Mouse (Mus musculus) cerebellum, adult 18-20 months (tissue): Measurements from ENCODE around the gene Samd13.

Source experiments
- DNase-seq, 2 experiments: peaks; one replicate each; pipeline ENCODE4 v3.0.0; 2021

Samd13 gene

GRCm38 (mm10) chr3:146611261-146611660 lies 74.1 kb downstream of the Samd13 start:
- DNase-seq: no peak

DNA sequence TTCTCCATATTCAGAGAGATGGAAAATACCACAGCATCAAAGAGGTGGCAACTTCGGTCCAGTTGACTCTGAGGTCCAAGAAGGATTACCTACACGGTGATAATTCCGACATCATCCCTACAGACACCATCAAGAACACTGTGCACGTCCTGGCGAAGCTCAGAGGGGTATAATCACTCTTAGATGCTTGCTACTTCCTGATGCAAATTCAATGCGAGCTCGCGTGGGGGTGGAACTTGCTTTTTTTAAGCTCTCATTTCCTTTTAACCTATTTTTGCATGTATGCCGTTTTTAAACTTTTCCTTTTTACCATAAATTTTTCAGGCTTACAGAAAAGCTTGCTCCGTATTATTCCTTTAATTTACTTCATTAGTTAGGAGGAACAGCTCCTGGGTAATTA lies 75.1 kb downstream of the Samd13 start:
- no peak for DNase-seq

- no peak for DNase-seq
These were observed 78.0 kb downstream of the Samd13 start for GRCm38 (mm10) chr3:146607368-146607767.

GRCm38 (mm10) chr3:146604647-146605046 lies 80.7 kb downstream of the Samd13 start:
- DNase-seq: no peak

- DNase-seq: no peak
These were observed 82.9 kb downstream of the Samd13 start for GRCm38 (mm10) chr3:146602531-146602930.

- no peak for DNase-seq
These were observed 84.2 kb downstream of the Samd13 start for GRCm38 (mm10) chr3:146601205-146601604.

- no peak for DNase-seq
These were observed 86.0 kb downstream of the Samd13 start for GRCm38 (mm10) chr3:146599198-146599900.

- no peak for DNase-seq
These were observed 87.0 kb downstream of the Samd13 start for GRCm38 (mm10) chr3:146598411-146598810.

DNA sequence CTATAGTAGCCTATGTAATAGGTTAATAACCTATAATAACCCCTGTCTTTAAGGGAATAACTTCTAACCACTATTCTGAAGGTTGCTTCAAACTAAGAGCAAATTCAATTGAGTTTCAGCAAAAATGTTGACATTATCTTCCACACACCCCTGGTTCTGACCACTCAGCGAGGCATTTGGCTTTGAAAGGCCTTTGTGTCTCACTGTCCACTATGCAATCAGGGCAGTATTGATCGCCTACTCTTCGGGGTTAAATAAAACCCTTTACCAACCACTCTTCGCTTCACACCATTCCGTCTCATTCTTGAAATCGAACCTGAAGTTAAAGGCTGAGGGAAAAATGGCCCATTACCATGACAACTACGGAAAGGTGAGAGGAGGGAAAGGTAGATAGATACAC lies 88.5 kb downstream of the Samd13 start:
- no peak for DNase-seq

- no peak for DNase-seq
These were observed 89.0 kb downstream of the Samd13 start for GRCm38 (mm10) chr3:146596387-146596786.

- no peak for DNase-seq
These were observed 90.0 kb downstream of the Samd13 start for GRCm38 (mm10) chr3:146595440-146595839.
